Mouse (Mus musculus) heart, postnatal 14 days (tissue): ENCODE results near the gene Gimap9. TPM values are rescaled to one million over a fixed set of nuclear protein-coding genes. Genes with fewer than 3 reads are reported as not detected.
"Not testable (repeated sequence)": the region's sequence is repeated elsewhere in the genome, so short reads cannot be mapped to it uniquely, and the experiment has no call there.

Experiments
- DNase-seq, 2 experiments: peaks; one replicate each; pipeline ENCODE4 v3.0.0; 2021 to 2022
- intact Hi-C: fragments of 180-260 bp; cut with DNase I; formaldehyde crosslinking; loops from one replicate; pipeline ENCODE4 v1.15.1; 2025
- total RNA-seq, 2 experiments: library from RNA; stranded (reverse); gene quantifications; 2 replicates each; pipeline ENCODE4 v1.2.3; 2021

Gimap9 gene
- total RNA-seq, 2 experiments from 2014 or later = 4.2 to 6.4 TPM

- DNase-seq = no peak
- intact Hi-C loops = loop anchor here (5.0 to 10.0 kb wide), 2 partner anchors 209 to 306 kb away; no protein-coding TSS in a partner anchor
Observed at GRCm38 (mm10) chr6:48648779-48649178, 27.1 kb upstream of the Gimap9 start.

- DNase-seq = no peak
- intact Hi-C loops = no loop called here
Observed at GRCm38 (mm10) chr6:48650041-48650440, 25.9 kb upstream of the Gimap9 start.

DNA sequence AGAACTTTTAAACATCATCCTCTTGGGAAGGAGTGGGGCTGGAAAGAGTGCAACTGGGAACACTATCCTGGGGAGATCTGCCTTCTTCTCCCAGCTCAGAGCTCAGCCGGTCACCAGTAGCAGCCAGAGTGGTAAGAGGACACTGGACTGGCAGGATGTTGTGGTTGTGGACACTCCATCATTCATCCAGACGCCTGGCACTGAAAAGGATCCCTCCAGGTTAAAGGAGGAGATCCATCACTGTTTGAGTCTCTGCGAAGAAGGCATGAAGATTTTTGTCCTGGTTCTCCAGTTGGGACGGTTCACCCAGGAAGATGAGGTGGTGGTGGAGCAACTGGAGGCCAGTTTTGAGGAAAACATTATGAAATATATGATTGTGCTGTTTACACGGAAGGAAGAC, 17.2 kb upstream of the Gimap9 start:
- intact Hi-C loops = no loop called here
- DNase-seq = no peak

DNA sequence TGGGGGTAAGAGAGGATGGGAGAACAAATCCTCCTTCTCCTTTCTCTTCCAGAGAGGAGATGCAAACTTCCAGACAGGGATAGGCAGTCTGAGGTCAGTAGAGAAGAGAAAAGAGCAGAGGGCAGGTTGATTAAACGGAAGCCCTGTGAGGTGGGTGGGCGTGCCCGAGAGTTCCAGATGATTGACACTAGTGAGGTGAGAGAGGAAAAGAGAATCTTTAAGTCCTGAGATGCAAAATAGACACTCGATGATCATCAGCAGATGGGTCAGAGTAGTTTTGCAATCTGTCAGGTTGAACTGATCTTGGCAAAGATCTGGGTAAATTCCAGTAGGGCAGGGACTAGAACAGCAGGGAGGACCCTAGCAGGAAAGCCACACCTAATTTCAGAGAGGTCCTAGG, 11.2 kb upstream of the Gimap9 start:
- DNase-seq = no peak
- intact Hi-C loops = no loop called here

GRCm38 (mm10) chr6:48665471-48665870, 10.5 kb upstream of the Gimap9 start:
- intact Hi-C loops = no loop called here
- DNase-seq = no peak

DNA sequence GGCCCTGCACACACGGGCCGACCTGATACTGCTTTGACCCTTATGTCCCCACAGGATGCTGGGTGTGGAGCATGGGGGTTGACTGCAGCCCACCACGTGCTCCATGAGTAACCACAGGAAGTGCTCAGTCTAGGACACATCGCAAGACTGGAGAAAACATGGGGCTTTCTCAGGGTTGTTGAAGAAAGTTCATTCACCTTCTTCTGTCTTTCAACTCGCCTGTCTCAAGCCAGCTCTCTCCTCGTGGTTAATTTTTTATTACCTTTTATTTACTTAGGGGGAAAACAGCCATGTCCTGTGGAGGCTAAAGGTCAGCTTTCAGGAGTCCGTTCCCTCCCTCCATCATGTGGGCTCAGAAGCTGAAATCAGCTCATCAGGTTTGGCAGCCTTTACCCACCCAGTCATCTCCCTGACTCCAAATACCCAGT, 9.8 kb upstream of the Gimap9 start:
- DNase-seq = no peak
- intact Hi-C loops = no loop called here

DNA sequence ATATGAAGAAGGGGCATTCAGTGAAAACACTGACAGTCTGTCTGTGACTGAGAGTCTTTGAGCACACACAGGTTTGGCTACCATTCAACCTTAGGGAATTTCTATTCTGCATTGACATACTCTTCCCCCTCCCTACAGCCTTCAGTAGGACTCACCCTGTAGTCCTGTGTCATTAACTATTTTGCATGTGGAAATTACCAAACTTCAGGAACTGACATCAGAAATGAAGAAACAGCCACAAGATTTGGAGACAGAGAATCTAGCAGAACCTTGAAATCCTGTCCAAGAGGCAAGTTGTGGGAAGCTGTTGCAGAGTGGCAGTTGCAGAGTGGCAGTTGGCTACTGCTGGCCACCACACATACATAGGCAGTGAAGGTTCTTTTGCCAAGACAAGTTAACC, 7.9 kb upstream of the Gimap9 start:
- intact Hi-C loops = no loop called here
- DNase-seq = no peak

DNA sequence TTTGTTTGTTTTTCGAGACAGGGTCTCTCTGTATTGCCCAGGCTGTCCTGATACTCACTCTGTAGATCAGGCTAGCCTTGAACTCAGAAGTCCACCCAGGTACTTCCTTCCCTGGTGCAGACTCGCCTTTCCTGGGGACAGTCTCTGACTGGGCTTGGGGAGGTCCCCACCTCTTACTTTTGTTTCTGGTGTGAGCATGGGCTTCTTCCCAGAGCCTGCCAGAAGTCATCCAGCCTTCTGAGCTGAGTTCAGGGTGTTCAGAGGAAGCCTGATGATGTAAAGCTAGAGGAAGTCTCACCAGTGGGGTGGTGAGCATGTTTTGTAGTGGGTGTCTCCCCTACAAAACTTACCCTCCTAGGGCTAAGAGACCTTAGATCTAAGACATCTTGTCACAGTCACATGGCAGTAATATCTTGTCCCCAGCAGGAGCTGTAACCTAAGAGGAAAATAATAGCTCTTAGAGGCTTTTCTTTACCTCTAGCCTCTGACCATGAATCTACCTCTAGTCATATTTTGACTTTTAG, 6.4 kb upstream of the Gimap9 start:
- no peak for DNase-seq
- intact Hi-C loops = no loop called here

- DNase-seq = no peak
- intact Hi-C loops = loop anchor here (2.0 kb wide), 1 partner anchor 28 kb away; the partner anchor contains the start of gene Gimap8
Observed at GRCm38 (mm10) chr6:48674291-48675058, 1.5 kb upstream of the Gimap9 start.

DNA sequence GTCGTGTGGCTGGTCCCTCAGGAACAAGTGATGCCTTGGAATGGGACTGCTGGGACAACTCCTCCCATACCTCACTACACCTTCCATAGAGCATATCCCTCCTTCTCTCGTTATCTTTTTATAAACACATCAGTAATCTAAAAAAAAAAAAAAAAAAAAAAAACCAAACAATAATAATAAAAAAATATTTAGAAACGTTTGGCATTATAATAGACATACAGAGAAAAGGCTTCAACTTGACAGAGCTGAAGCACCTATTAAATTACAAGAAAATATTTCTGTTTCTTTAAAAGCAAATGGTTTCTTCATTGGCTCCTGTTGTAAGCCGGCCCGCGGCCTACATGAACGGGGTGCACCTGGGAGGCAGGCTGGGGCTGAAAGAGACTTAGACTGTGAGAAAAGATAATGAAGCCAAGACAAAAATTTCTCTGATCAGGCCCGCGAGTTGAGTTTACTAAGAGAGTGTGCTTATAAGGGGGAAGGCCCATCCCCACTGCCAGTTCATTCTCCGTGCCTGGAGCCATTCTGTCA, 464 bp upstream of the Gimap9 start:
- DNase-seq = no peak
- intact Hi-C loops = loop anchor here (2.0 kb wide), 1 partner anchor 29 kb away; the partner anchor contains the start of gene Gimap8

DNA sequence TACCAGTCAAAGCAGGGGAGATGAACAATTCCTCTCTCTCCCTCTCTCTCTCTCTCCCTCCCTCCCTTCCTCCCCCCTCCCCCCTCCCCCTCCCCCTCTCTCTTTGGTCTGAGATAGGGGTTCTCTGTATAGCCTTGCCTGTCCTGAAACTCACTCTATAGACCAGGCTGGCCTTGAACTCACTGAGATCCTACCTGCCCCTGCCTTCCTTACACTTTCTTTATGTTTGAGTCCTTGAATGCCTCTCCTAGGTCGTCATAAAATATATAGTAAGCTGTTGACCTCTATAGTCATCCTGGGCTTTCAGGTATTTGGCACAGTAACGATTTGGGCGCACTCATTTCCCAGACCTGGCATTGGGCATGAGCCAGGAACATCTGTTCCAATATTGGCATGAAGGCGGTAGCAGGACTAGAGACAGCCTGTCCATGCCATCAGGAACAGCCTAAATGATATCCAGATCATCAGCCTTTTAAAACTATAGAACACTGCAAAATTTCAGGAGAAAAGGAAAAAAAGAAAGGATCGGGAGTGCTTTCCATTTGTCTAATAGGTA, 1.0 kb downstream of the Gimap9 start:
- DNase-seq = no peak
- intact Hi-C loops = no loop called here

DNA sequence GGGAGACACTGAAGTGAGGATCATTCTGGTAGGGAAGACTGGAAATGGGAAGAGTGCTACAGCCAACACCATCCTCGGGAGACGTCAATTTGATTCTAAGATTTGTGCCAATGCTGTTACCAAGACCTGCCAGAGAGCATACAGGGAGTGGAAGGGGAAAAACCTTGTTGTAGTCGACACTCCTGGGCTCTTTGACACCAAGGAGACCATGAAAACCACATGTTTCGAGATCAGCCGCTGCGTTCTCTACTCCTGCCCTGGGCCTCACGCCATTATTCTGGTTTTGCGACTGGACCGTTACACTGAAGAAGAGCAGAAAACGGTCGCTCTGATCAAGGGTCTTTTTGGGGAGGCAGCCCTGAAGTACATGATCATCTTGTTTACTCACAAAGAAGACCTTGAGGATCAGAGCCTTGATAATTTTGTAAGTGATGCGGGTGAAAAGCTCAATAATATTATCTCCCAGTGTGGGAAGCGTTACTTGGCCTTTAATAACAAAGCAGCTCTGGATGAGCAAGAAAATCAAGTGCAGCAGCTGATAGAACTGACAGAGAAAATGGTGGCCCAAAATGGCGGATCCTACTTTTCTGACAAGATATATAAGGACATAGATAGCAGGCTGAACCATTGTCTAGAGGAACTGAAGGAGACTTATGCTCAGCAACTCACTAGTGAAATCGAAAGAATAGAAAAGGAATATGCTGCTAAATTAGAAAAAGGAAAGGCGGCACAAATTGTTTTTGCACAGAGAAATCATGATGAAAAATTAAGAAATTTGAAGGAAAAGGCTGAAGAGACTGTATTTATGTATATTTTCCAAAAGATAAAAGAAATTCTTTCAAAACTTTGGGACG, 1.8 kb downstream of the Gimap9 start:
- intact Hi-C loops = no loop called here
- no peak for DNase-seq

DNA sequence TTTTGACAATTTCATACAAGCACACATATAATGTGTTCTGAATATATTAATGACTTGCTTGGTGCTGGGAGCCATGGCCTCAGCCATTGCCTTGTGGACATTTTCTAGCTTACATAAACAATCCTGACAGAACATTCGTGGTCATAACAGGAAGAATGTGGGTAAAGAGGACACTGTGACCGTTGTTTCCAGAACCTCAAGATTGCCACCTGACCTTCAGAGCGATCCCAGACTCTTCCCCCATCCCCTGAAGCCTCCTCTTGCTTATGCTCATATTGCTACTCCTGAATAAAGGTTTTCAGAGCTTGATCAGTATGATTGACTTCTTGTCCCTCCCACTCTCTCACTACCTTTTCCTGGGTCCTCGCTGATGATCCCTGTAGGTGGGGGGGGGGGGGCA, 2.5 kb downstream of the Gimap9 start:
- DNase-seq = no peak
- intact Hi-C loops = no loop called here

- no peak for DNase-seq
- intact Hi-C loops = no loop called here
Observed at GRCm38 (mm10) chr6:48679701-48680100, 3.8 kb downstream of the Gimap9 start.

DNA sequence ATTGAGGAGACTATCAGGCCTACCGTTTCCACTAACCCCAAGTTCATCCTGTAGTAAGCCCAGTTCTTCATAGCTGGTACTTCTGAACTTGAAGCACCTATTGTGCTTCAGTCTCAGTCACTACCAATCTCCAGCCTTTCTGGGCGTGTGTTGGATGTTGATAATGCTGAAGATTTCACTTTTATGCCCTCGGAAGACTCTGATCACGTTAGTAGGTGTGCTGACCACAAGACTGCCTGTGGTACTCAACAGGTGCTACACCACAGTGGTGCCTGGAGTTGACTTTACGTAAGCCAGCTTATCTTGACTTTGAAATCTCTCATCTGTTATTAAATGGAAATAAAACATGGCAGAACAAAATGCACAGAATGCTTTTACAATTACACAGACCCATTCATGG, 4.5 kb downstream of the Gimap9 start:
- no peak for DNase-seq
- intact Hi-C loops = no loop called here

DNA sequence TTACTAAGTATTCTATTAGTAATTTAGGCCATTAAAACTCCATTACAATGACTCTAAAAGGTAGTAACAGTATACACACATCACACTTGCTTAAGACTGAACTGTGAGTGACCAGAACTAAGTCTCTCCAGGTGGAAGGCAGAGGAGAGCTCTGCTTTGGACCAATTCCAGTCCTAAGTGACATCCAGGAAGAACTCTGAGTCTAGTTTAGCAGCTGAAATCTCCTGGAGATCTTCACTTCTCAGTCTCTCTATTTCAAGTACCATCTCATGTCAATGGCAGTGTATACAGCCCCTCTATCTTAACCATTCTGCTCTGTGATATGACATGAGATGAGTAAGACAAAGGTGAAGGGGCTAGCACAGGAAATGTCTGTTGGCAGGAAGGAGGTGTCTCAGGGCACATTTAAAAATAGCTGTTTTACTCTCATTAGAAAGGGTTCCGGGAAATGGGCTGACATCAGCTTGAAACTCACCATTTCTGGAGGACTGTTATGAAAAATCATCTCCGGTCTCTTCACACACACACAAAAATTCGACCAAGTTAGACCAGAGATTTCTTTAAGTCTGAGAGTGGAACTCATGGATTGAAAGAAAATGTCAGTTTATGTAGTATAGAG, 5.7 kb downstream of the Gimap9 start:
- DNase-seq = no peak
- intact Hi-C loops = no loop called here

- intact Hi-C loops = no loop called here
- no peak for DNase-seq
Observed at GRCm38 (mm10) chr6:48682271-48682670, 6.3 kb downstream of the Gimap9 start.

GRCm38 (mm10) chr6:48683263-48683821, 7.4 kb downstream of the Gimap9 start:
- DNase-seq, intact Hi-C loops: not testable (repeated sequence)

GRCm38 (mm10) chr6:48684319-48684718, 8.4 kb downstream of the Gimap9 start, which contains the start of gene Gimap4:
Gene Gimap4, plus strand, starts transcription at chr6:48684549.
- DNase-seq = no peak
- intact Hi-C loops = loop anchor here (2.0 kb wide), 1 partner anchor 38 kb away; the partner anchor contains the start of gene Gimap8

DNA sequence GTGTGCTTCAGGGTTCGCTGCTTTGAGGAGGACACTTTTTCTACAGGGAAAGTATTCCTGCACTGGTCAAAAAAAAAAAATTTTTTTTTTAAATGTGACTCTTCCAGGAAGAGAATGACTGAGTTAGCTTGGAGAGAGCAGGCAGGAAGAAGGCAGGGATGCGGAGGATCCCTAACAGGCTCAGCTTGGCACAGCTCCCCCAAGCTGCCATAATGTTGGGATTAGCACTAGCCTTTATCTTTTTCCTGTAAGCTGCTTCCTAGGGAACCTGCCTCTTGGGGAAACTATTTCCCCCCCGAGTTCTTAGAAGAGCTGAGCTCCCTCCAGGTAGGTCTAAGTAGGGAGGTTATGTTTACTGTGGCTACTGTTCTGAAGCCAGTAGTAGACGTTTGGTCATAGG, 8.9 kb downstream of the Gimap9 start:
- no peak for DNase-seq
- intact Hi-C loops = loop anchor here (2.0 kb wide), 1 partner anchor 38 kb away; the partner anchor contains the start of gene Gimap8
